Mouse (Mus musculus) liver, embryonic 14.5 days (tissue): ENCODE results near the gene Zfp473.
"Not testable (repeated sequence)": the region's sequence is repeated elsewhere in the genome, so short reads cannot be mapped to it uniquely, and the experiment has no call there.

ENCODE experiments used
- CTCF ChIP-seq: IDR thresholded peaks from 2 replicates; pipeline ENCODE4 v1.5.1; 2016; ENCODE audit warnings: antibody characterized with exemption, low read depth, control low read depth
- EP300 ChIP-seq: IDR thresholded peaks from 2 replicates; pipeline ENCODE4 v1.6.1; 2016; ENCODE audit warnings: antibody characterized with exemption, low read depth

- TF ChIP-seq CTCF, EP300: not testable (repeated sequence)
Observed at GRCm38 (mm10) chr7:44750950-44751349, at the start of gene Zfp473.
